11 mouse cellular contexts compared by ENCODE assay signal in the genomic region with DNA sequence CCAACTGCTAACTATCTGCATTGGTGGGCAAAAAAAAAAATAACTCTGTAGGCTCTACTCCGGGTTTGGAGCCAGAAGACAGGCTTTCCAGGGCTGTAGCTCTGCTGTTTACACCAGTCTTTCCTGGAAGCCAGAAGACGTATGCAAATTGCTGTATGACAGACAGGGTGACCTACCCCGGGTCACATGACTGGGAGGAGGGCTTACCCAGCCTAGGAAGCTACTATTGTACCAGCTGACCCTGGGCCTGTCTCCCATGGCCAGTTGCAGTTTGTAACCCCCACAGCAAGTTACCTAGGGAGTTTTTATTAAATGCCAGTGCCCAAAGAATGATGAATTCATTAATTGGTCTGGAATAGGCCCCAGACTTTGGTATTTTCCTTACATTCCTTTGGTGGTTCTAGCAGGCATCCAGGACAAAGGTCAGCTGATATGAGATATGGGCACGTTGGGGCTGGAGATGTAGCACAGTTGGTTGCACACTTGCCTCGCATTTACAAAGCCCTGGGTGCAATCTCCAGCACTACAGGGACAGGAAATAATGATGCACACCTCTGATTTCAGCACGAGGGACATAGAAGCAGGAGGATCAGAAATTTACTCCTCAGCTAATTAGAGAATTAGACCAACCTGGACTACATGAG. TPM values are rescaled to one million over a fixed set of nuclear protein-coding genes. Genes with fewer than 3 reads are reported as not detected.
DNase-seq lines count a peak whose midpoint lies in the region.
"Had no signal": no experiment of that assay in that cellular context is flagged by ENCODE, and none has a peak within 500 bp of the region (broad histone marks: within the 10 kb centered on the region; RNA-seq: fewer than 3 reads in every experiment).

No protein-coding gene starts in this region.

- intact Hi-C loops in heart, postnatal 10 days (cut with DNase I), result loop anchor here (5.0 kb wide), 1 partner anchor 173 kb away; no protein-coding TSS in a partner anchor

- H3K36me3 ChIP-seq in forebrain, embryonic 10.5 days (replicated peaks), result peaks cover 89% of the 10 kb centered on the region

- peak; percentile 34 to 40 for DNase-seq in heart, postnatal 10 days
- no peak for DNase-seq in heart, adult 18-20 months
- peak; percentile 39 for DNase-seq in 3T3-L1 (ENCODE audit: low read depth, low spot score)
- DNase-seq in R1 (ENCODE audit: low read depth, low spot score), result peak; percentile 38
- DNase-seq in kidney, postnatal 36 days, result peak; percentile 53 to 55
- no peak for DNase-seq in urinary bladder, postnatal 14 days (ENCODE audit: low spot score)
- DNase-seq in forebrain, embryonic 10.5 days (ENCODE audit: extremely low spot score, low spot score), result no peak
- no peak for DNase-seq in left cerebral cortex, adult 11 months (ENCODE audit: low spot score)
- DNase-seq: gastrocnemius, postnatal 25 days; thymus, adult 18-20 months had no signal

- H3K27ac ChIP-seq in forebrain, embryonic 10.5 days, result no peak overlapping the region

- WGBS in forebrain, embryonic 10.5 days, result 87% methylated on average over 6 of the region's 6 CpGs

- no peak overlapping the region for H3K4me3 ChIP-seq in forebrain, embryonic 10.5 days

- peaks cover 32% of the 10 kb centered on the region for H3K4me1 ChIP-seq in forebrain, embryonic 10.5 days

- no peaks in the 10 kb centered on the region for H3K27me3 ChIP-seq in forebrain, embryonic 10.5 days (ENCODE audit: poor library complexity, severe bottlenecking)

- no peaks in the 10 kb centered on the region for H3K9me3 ChIP-seq in forebrain, embryonic 10.5 days

RNA-seq across cellular contexts. Expression of a gene that starts 52.0 kb away (rescaled TPM):
- total RNA-seq in heart, postnatal 10 days (2021), result 10 to 100 TPM; 21.9 to 24.6 TPM
- 10 to 100 TPM in 1 of 2 experiments, 1 to 10 TPM in 1; 9.4 to 10.6 TPM for total RNA-seq in heart, adult 18-20 months (2021)
- polyA plus RNA-seq in forebrain, embryonic 10.5 days (2016; fragmentation: Nextera tagmentation; extraction: Ambion mirVana), result 5.9 and 7.7 TPM in 2 replicates
- total RNA-seq: MEL had no signal

Comparison
In these comparisons a context has a peak if more than half of its experiments do, and no peak if none do; other contexts are left out.
1. DNase-seq: peak in heart, postnatal 10 days (2 of 2), 3T3-L1 (single experiment), R1 (single experiment) and kidney, postnatal 36 days (2 of 2); none in heart, adult 18-20 months (0 of 2), urinary bladder, postnatal 14 days (single experiment), forebrain, embryonic 10.5 days (single experiment) and left cerebral cortex, adult 11 months (single experiment).